Mouse (Mus musculus): ENCODE measurements at regions not wholly inside any gene's neighbourhood (a gene's known extent, or its start where the extent isn't known, plus 50 kb on each side); places are given as distances from the start of the nearest gene placed in this dataset.

- DNase-seq: no peak
Measured at GRCm38 (mm10) chr14:54097026-54097425, 156.9 kb downstream of the Dad1 start.

GRCm38 (mm10) chr14:54092444-54092843 is 161.5 kb downstream of the Dad1 start:
- no peak for DNase-seq

GRCm38 (mm10) chr14:54086660-54087059 is 167.2 kb downstream of the Dad1 start:
- no peak for DNase-seq

GRCm38 (mm10) chr14:54074659-54075058 is 179.2 kb downstream of the Dad1 start:
- no peak for DNase-seq

- DNase-seq: peak; percentile 49
Measured at GRCm38 (mm10) chr14:54072283-54072912, 181.5 kb downstream of the Dad1 start.

- no peak for DNase-seq
Measured at GRCm38 (mm10) chr14:54070240-54070639, 183.7 kb downstream of the Dad1 start.

GRCm38 (mm10) chr14:54068684-54069083 is 185.2 kb downstream of the Dad1 start:
- DNase-seq: no peak

- DNase-seq: no peak
Measured at GRCm38 (mm10) chr14:54065466-54065865, 188.4 kb downstream of the Dad1 start.

GRCm38 (mm10) chr14:54064541-54065402 is 189.1 kb downstream of the Dad1 start:
- DNase-seq: peak; percentile 82

- DNase-seq: no peak
Measured at GRCm38 (mm10) chr14:54061570-54061969, 192.3 kb downstream of the Dad1 start.

GRCm38 (mm10) chr14:54059776-54060175 is 194.1 kb downstream of the Dad1 start:
- peak; percentile 88 for DNase-seq

- DNase-seq: no peak
Measured at GRCm38 (mm10) chr14:54059096-54059495, 194.8 kb downstream of the Dad1 start.

GRCm38 (mm10) chr14:54056691-54057090 is 197.2 kb downstream of the Dad1 start:
- no peak for DNase-seq

GRCm38 (mm10) chr14:54055390-54055789 is 198.5 kb downstream of the Dad1 start:
- DNase-seq: no peak

GRCm38 (mm10) chr14:54042286-54042685 is 211.6 kb downstream of the Dad1 start:
- no peak for DNase-seq

- DNase-seq: no peak
Measured at GRCm38 (mm10) chr14:54040644-54041043, 213.3 kb downstream of the Dad1 start.

- no peak for DNase-seq
Measured at GRCm38 (mm10) chr14:54034516-54034915, 219.4 kb downstream of the Dad1 start.

GRCm38 (mm10) chr14:54023552-54023951 is 230.4 kb downstream of the Dad1 start:
- DNase-seq: peak; percentile 42

- DNase-seq: no peak
Measured at GRCm38 (mm10) chr14:54021443-54021842, 232.5 kb downstream of the Dad1 start.

- no peak for DNase-seq
Measured at GRCm38 (mm10) chr14:54014628-54015027, 239.3 kb downstream of the Dad1 start.

GRCm38 (mm10) chr14:54002083-54002482 is 251.8 kb downstream of the Dad1 start:
- no peak for DNase-seq

GRCm38 (mm10) chr14:54000527-54000926 is 253.4 kb downstream of the Dad1 start:
- DNase-seq: no peak

- no peak for DNase-seq
Measured at GRCm38 (mm10) chr14:53993427-53993826, 260.5 kb downstream of the Dad1 start.

- DNase-seq: no peak
Measured at GRCm38 (mm10) chr14:53992712-53993286, 261.1 kb downstream of the Dad1 start.

All from lung, postnatal 10 days (tissue).